Mouse (Mus musculus) liver, postnatal 0 days (tissue): ENCODE measurements around the gene Arsg.

ENCODE experiments used
- CTCF ChIP-seq: sonication (generic); IDR thresholded peaks from 2 replicates; pipeline ENCODE4 v1.5.1; 2016; ENCODE audit warnings: antibody characterized with exemption, low read depth
- EP300 ChIP-seq: IDR thresholded peaks from 2 replicates; pipeline ENCODE4 v1.6.1; 2016; ENCODE audit warnings: antibody characterized with exemption, low read depth, mild to moderate bottlenecking

DNA sequence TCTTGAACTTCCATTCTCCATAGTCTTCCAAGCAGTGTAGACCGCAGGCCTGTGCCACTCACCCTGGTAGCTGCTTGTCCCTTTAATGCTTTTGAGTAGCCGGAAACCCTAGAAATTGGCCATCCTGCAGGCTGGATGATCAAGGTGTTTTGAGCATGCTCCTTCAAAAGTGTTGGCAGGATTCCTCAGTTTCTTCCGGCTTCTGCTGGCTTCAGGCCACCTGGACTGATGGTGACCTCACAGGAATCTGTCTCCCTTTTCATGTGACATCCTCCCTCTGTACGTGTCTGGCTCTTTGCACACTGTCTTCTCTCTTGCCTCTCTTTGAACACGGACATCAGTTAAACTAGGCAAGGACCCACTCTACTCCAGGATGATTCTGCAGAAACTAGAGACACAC is 27.0 kb downstream of the Arsg start:
- TF ChIP-seq CTCF, result no peak
- TF ChIP-seq EP300, result no peak
